Mouse (Mus musculus) ES-Bruce4 (cell line): Measurements from ENCODE around the gene Trim14. TPM values are rescaled to one million over a fixed set of nuclear protein-coding genes. Genes with fewer than 3 reads are reported as not detected.
"Not testable (repeated sequence)": the region's sequence is repeated elsewhere in the genome, so short reads cannot be mapped to it uniquely, and the experiment has no call there.

Source experiments
- H3K27ac ChIP-seq: 2 replicates; pipeline ENCODE4 v1.5.1; 2012; ENCODE audit warnings: low read length, inconsistent platforms; ENCODE audit not compliant: insufficient read depth
- H3K27me3 ChIP-seq: 2 replicates; pipeline ENCODE4 v1.6.1; 2012; ENCODE audit warnings: mild to moderate bottlenecking, low read length, inconsistent platforms; ENCODE audit not compliant: control insufficient read depth, poor library complexity, insufficient read depth, severe bottlenecking
- H3K36me3 ChIP-seq: 2 replicates; pipeline ENCODE4 v1.6.1; 2012; ENCODE audit warnings: inconsistent platforms, mild to moderate bottlenecking, low read length, moderate library complexity; ENCODE audit not compliant: control insufficient read depth, poor library complexity, insufficient read depth, severe bottlenecking
- H3K4me1 ChIP-seq: one replicate; pipeline ENCODE4 v1.8.1; 2011; ENCODE audit warnings: low read length; ENCODE audit not compliant: control insufficient read depth, insufficient read depth
- H3K4me3 ChIP-seq: 2 replicates; pipeline ENCODE4 v1.5.1; 2011; ENCODE audit warnings: low read depth, mild to moderate bottlenecking, low read length
- H3K9ac ChIP-seq: 2 replicates; pipeline ENCODE4 v1.6.1; 2012; ENCODE audit warnings: low read depth, mild to moderate bottlenecking, inconsistent platforms; ENCODE audit not compliant: poor library complexity, severe bottlenecking
- H3K9me3 ChIP-seq: replicated peaks from 2 replicates; pipeline ENCODE4 v1.6.1; 2012; ENCODE audit warnings: mild to moderate bottlenecking, low read length, inconsistent platforms; ENCODE audit not compliant: control insufficient read depth, poor library complexity, insufficient read depth, severe bottlenecking
- CTCF ChIP-seq: IDR thresholded peaks from one replicate; pipeline ENCODE4 v1.8.1; 2011; ENCODE audit warnings: low read depth, low read length
- EP300 ChIP-seq: IDR thresholded peaks from 2 replicates; pipeline ENCODE4 v1.6.1; 2011; ENCODE audit warnings: low read depth, low read length; ENCODE audit not compliant: insufficient read depth
- POLR2A ChIP-seq: IDR thresholded peaks from one replicate; pipeline ENCODE4 v1.8.1; 2011; ENCODE audit warnings: low read length; ENCODE audit not compliant: insufficient read depth
- polyA plus RNA-seq: library from polyadenylated mRNA; stranded (reverse); fragments of >200 nt; gene quantifications from 2 replicates; pipeline ENCODE4 v1.2.4, GENCODE M21; 2011; ENCODE audit warnings: low read depth; ENCODE audit not compliant: missing spikeins, insufficient read depth, insufficient read length

Trim14 gene
- polyA plus RNA-seq, 1 experiment, result 5.7 TPM

DNA sequence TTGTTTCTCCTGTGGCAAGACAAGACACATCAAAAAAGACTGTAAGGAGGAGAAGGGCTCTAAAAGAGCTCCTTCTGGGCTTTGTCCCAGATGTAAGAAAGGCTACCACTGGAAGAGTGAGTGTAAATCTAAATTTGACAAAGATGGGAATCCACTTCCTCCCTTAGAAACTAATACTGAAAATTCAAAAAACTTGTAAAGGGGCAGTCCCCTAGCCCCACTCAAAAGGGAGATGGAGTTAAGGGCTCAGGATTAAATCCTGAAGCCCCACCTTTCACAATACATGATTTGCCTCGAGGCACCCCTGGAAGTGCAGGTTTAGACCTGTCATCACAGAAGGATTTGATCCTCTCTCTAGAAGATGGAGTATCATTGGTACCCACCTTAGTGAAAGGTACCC, 42.3 kb upstream of the Trim14 start:
- no peak for TF ChIP-seq EP300
- TF ChIP-seq CTCF, result no peak
- TF ChIP-seq POLR2A, result no peak

DNA sequence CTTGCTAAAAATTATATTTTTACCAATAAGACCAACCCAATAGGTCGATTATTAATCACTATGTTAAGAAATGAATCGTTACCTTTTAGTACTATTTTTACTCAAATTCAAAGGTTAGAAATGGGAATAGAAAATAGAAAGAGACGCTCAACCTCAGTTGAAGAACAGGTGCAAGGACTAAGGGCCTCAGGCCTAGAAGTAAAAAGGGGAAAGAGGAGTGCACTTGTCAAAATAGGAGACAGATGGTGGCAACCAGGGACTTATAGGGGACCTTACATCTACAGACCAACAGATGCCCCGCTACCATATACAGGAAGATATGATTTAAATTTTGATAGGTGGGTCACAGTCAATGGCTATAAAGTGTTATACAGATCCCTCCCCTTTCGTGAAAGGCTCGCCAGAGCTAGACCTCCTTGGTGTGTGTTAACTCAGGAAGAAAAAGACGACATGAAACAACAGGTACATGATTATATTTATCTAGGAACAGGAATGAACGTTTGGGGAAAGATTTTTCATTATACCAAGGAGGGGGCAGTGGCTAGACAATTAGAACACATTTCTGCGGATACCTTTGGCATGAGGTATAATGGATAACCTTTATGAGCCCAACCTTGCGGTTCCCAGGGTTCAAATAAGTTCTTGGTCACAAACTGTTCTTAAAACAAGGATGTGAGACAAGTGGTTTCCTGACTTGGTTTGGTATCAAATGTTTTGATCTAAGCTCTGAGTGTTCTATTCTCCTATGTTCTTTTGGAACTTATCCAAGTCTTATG, 39.8 kb upstream of the Trim14 start:
- not testable (repeated sequence) for H3K9me3 ChIP-seq, H3K4me3 ChIP-seq, H3K27ac ChIP-seq, H3K4me1 ChIP-seq, H3K36me3 ChIP-seq, H3K27me3 ChIP-seq, H3K9ac ChIP-seq

More for the DNA sequence above, 42.3 kb upstream of the Trim14 start:
- no peaks in the 10 kb centered on the region for H3K27me3 ChIP-seq
- no peak overlapping the region for H3K9ac ChIP-seq
- no peaks in the 10 kb centered on the region for H3K4me1 ChIP-seq
- no peak overlapping the region for H3K4me3 ChIP-seq
- H3K36me3 ChIP-seq, result no peaks in the 10 kb centered on the region
- H3K27ac ChIP-seq, result no peak overlapping the region
- no peaks in the 10 kb centered on the region for H3K9me3 ChIP-seq

- Histone ChIP-seq H3K4me3 (no peak overlapping the region), H3K27ac (no peak overlapping the region), H3K27me3 (no peaks in the 10 kb centered on the region), H3K9me3 (no peaks in the 10 kb centered on the region), H3K4me1 (no peaks in the 10 kb centered on the region), H3K9ac (no peak overlapping the region), H3K36me3 (no peaks in the 10 kb centered on the region)
- TF ChIP-seq POLR2A (no peak), EP300 (no peak), CTCF (no peak)
Measured at GRCm38 (mm10) chr4:46574841-46575240, 38.9 kb upstream of the Trim14 start.

DNA sequence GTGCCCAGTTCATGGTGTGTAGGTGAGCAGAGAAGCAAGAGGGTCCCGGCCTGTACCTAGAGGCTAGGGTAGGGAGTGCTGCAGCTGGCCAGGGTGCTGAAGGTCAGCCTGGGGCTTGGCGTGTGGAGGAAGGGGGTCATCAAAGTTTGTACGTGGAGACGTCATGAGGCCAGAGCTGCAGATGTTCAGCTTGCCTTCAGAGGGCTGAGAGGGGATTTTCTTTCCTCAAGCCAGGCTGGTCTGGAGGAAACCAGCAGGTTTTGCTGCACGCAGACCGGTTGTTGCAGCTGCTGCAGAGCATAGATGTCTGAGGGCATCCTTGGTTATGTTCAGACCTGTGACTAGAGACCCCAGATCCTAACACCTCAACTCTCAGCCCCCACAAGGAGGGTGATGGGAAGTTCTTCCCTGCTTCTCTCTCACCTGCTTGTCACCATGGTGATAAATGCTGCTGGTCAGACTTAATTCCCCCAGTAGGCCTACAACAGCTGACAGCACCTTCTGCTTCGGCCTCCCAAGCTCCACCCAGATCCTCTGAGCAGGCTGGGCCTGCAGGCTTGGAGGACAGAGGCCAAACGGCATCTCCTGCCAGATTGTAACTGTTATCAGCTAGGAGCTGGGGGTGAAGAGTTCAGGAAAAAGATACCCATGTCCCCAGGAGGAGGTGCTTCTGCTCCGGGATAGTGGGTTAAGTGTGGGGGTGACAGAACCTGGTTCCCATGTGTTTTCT, 38.2 kb upstream of the Trim14 start:
- Histone ChIP-seq H3K4me1 (no peaks in the 10 kb centered on the region), H3K27ac (no peak overlapping the region), H3K4me3 (no peak overlapping the region), H3K9ac (no peak overlapping the region), H3K27me3 (no peaks in the 10 kb centered on the region), H3K9me3 (no peaks in the 10 kb centered on the region), H3K36me3 (no peaks in the 10 kb centered on the region)
- TF ChIP-seq CTCF (no peak), EP300 (no peak), POLR2A (no peak)

- Histone ChIP-seq H3K27me3 (no peaks in the 10 kb centered on the region), H3K4me1 (no peaks in the 10 kb centered on the region), H3K4me3 (no peak overlapping the region), H3K9me3 (no peaks in the 10 kb centered on the region), H3K27ac (no peak overlapping the region), H3K36me3 (no peaks in the 10 kb centered on the region), H3K9ac (no peak overlapping the region)
- TF ChIP-seq POLR2A, result no peak
- no peak for TF ChIP-seq CTCF
Measured at GRCm38 (mm10) chr4:46572616-46573015, 36.7 kb upstream of the Trim14 start.

- Histone ChIP-seq H3K36me3 (no peaks in the 10 kb centered on the region), H3K4me1 (no peaks in the 10 kb centered on the region), H3K27me3 (no peaks in the 10 kb centered on the region), H3K4me3 (no peak overlapping the region), H3K9ac (no peak overlapping the region), H3K27ac (no peak overlapping the region), H3K9me3 (no peaks in the 10 kb centered on the region)
- TF ChIP-seq EP300, result no peak
- TF ChIP-seq CTCF, result no peak
- no peak for TF ChIP-seq POLR2A
Measured at GRCm38 (mm10) chr4:46571744-46572143, 35.8 kb upstream of the Trim14 start.
